Mouse (Mus musculus) cerebellum, adult 18-20 months (tissue): Measurements from ENCODE around the gene Gm11037.
"Not testable (repeated sequence)": the region's sequence is repeated elsewhere in the genome, so short reads cannot be mapped to it uniquely, and the experiment has no call there.

Experiments
- DNase-seq, 2 experiments: peaks; one replicate each; pipeline ENCODE4 v3.0.0; 2021

Gene Gm11037

DNA sequence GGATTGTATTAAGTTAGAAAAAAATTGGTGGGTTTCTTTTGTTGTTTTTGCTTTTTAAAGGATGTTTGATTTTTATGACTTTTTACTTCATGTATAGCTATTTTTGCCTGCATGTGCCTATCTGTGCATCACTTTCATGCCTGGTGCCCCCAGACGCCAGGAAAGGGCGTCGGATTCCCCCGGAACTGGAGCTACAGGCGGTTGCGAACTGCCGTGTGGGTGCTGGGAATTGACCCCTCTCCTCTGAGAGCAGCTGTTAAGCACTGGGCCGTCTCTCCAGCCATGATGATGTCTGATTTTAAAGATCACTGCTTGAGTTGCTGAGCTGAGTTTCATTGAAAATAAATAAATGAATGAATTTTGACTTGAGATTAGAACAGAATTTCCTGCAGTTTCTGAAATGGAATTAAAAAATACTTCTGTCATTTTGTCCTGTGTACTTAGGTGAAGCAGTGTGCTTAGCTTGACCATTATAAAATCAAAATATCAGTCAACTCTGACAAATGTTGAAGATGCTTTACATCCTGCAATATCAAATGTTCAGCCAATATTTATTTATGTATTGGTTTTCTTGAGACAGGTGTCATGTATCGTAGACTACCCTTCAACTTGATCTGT is at the start of gene Gm11037:
Gene Gm11037, plus strand, starts transcription at position 568 of the 618 bp plus-strand sequence.
- DNase-seq, result no peak

GRCm38 (mm10) chr2:131084206-131084605 is 49.1 kb upstream of the Gm11037 start:
- no peak for DNase-seq

DNA sequence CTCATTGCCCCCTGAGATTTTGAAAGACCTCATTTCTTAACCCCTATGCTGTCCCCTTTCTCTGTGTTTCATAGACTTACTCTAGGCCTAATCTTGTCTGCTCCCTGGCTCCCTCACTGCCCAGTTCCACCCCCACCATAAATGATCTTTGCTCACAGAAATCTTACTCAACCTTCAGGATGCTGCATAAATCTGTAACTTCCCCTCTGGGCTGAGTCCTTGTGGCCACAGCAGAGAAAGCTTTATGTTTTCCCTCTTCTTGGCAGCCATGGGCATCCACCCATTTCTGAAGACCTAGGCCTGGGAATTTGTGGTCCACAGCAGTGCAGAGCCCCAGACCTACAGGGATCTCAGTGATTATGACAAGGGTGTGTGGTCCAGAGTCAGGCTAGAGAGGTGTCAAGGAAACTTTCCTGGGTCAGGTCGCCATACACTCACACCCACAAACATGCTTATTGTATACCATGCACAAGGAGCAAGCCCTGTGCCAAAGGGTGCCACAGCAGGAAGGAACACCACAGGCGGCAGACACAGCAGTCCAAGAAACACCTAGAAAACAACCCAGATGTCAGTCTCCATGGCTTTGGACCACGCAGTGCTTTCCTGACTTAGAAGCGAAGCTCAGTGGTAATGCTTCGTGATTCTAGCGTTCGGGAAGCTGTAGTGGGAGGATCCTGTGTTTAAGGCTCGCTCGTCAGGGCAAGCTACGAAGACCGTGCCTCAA is 46.5 kb upstream of the Gm11037 start, which contains the start of gene Siglec1:
Gene Siglec1, minus strand, starts transcription at position 99 of the 724 bp plus-strand sequence.
- no peak for DNase-seq

DNA sequence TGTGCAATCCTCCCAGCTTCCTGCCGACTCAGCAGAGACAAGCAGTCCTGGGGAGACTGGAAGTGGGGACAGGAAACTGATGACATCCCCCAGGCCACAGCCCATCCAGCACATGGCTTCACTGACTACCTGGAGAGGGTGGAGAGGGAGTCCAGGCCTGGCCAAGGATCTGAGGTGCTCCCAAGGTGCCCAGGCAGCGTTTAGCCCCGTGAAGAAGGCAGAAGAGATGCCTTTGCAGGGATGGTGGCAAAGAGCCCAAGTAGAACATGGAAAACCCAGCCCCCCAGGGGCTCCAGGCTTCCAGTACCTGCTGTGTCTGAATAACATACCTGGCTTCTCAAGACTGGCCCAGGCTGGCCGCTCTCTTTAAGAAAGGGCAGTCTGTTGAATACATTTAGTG is 44.7 kb upstream of the Gm11037 start:
- no peak for DNase-seq

DNA sequence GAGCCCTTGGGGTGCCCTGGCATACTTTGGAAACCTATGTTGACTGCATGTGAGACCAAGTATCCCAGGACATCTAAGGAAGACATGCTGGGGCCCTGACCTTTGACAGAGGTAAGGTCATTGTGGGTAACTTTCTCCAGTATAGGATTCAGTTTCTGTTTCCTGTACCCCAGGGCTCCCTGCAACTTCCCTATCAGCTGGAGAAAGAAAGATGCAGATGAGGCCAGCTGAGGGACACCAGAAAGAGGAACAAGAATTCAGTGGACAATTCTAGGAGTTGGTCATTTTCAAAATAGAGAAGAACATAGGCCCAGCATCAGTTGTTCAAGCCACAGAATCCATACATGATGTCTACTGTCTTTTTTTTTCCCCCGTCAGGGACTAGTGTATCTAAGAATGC is 43.7 kb upstream of the Gm11037 start:
- DNase-seq, result no peak

DNA sequence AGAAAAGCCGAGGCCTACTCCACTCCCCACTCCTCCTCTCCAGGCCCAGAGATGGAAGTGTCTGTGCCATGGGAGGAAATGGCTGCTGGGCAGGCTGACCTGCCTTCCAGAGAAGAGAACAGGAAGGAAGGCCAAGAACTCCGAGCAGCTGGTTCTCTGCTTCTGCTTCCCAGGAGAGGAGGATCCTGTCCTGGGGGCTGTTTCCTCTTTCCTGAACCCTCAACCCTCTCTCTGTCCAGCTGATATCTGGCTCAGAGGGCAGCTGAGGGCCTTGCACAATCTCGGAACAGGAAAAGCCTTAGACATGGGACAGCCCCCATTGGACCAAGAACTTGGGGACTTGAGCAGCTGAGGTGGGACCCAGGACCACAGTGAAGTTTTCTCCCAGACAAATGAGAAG is 42.4 kb upstream of the Gm11037 start:
- no peak for DNase-seq

GRCm38 (mm10) chr2:131093577-131093976 is 39.7 kb upstream of the Gm11037 start:
- DNase-seq, result no peak

DNA sequence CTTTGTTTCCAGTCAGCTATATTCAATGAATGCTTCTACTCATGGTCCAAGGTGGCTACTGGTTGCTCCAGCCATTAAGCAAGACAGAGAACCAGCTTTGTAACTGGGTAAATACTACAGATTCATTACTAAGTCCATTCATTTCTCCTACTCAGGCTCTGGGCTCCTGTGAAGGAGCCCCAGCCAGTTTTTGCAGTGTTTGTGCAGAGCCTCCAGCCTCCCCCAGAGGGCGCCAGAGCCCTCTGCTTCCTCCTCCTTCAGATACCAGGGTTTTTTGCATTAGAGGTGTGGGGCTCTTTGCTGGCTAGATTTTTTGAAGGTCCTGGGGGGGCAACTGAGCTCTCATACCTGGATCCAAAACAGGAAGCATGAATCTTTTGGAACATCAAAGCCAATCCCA is 38.5 kb upstream of the Gm11037 start:
- DNase-seq, result peak; percentile 63 to 79

DNA sequence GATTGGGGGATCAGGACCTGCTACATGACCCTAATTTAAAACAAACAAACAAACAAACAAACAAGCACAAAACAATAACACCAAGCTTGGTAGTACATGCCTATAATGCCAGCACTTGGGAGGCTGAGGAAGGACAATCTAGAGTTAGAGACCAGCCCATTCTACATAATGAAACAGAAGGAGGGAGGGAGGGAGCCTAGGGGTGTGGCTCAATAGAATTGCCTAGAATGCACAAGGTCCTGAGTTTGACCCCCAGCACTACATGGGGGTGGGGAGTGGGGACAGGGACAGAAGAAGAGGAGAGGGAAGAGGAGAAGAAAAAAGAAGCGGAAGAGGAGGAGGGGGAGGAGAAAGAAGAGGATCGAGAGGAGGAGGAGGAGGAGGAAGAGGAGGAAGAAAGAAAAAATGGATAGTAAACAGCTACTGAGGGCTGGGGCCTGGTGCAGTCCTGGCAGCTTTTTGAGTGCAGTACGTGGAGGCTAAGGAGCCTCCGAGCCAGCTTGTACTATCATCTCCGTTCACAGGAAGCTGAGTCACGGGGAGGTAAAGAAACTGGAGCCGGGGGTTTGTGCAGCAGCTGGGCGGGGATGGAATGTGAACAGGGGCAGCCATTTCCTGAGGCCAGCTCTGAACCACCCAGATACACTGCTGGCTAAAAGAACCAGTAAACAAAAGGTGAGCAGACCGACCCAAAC is 37.0 kb upstream of the Gm11037 start:
- DNase-seq, result no peak

DNA sequence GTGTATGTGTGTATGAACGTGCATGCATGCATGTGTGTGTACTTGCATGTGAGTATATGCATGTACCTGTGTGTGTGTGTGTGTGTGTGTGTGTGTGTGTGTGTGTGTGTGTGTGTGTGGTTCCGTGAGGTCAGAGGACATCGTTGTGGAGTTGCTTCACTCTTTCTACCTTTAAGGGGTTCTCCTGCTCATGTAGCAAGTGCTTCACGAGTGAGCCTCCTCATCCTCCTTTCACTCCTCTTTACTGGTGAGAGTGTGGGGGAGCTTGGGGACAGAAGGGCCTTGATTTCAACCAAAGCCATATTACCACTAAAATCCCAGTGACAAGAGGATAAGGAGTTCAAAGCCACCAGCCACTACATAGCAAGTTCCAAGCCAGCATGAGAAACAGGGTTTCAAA is 36.2 kb upstream of the Gm11037 start:
- no peak for DNase-seq

GRCm38 (mm10) chr2:131101530-131101929 is 31.8 kb upstream of the Gm11037 start:
- no peak for DNase-seq

DNA sequence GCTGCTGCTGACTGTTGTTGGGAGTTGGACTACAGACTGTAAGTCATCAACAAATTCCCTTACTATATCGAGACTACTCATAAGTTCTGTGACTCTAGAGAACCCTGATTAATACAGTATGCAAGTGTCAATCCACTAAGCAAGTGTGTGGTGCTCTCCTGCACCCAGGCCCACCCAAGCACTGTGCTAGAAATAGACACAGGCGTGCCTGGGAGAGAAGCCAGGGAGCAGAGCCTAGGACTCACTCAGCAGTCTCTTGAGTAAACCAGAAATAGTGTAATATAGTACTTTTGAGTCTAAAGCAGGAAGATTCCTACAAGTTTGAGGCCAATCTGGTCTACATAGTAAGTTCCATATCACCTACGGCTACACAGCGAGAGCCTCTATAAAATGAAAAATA is 29.3 kb upstream of the Gm11037 start:
- no peak for DNase-seq

- DNase-seq, result not testable (repeated sequence)
Measured at GRCm38 (mm10) chr2:131105061-131105460, 28.2 kb upstream of the Gm11037 start.

DNA sequence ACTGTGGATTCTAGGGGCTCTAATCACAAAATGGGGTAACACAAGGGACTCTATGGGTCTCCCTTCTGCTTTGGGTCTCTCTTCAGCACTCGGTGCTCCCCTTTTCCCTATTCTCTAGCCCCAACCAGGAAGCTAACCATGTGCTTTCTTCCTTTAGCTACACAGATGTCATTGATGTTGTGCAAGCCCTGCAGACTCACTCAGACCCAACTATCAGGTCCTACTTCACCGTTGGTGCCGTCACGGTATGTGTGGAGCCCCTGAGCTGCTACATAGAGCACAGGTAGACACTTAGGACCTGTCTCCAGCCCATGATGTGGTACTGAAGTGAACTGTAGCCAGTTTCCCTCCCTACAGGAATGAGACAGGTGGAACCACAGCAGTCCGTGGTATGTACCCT is 27.3 kb upstream of the Gm11037 start:
- DNase-seq, result no peak

- DNase-seq, result no peak
Measured at GRCm38 (mm10) chr2:131118968-131119574, 14.2 kb upstream of the Gm11037 start.

GRCm38 (mm10) chr2:131124166-131124565 is 9.1 kb upstream of the Gm11037 start:
- no peak for DNase-seq

GRCm38 (mm10) chr2:131125157-131125963 is 7.9 kb upstream of the Gm11037 start:
- DNase-seq, result no peak

- DNase-seq, result no peak
Measured at GRCm38 (mm10) chr2:131125964-131126815, 7.1 kb upstream of the Gm11037 start.

DNA sequence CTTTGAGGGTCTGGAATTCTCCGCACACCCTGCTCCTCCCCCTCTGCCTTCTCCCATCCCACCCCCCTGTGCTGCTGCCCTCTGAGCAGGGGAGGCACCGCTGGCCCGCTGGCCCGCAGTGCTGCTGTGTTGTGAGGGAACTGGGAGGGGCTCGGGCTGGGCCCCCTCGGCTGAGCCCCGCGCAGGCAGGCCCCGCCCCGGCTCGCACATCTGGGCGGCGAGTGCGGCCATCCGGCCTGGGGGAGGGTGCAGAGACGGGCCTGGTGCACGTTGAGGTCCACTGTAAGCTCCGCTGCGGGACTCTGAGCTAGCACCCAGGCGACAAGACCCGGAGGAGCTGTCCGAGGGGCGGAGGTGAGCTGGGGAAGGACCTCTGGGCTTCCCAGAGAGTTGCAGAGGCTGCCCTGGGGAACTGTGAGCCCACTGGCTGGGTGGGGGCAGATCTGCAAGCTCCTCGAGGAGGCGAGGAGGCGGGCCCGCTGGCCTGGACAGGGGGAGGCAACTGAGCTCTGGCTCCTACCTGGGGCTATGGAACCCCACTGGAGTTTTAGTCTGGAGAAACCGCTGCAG is 6.1 kb upstream of the Gm11037 start, which contains the start of gene Hspa12b:
Gene Hspa12b, plus strand, starts transcription at position 120 of the 570 bp plus-strand sequence.
- DNase-seq, result no peak

- no peak for DNase-seq
Measured at GRCm38 (mm10) chr2:131128211-131128610, 5.1 kb upstream of the Gm11037 start.

DNA sequence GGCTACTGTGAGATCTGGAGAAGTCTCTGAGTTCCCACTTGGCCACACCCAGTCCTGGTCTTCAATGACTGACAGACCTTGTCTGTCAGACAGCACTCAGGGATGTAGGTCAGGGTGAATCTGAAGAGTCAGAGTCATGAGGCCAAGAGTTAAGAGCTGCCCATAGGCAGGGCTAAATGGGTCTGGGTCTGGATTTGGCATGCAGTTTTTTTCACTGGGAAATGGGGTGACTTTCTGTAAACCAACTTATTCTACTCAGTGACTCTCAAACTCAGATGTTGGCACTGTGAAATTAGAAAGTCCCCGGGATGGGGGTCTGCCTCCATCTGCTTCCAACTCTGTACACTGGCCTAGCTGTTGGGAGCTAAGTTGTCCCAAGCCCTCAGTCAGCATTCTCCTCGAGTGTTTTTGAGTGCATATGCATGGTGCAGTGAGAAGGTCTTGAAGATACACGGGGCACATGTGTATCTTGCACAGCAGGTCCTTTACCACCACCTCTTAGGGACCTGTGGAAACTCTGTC is 4.6 kb upstream of the Gm11037 start:
- DNase-seq, result no peak
